Mouse (Mus musculus) retina, postnatal 7 days (tissue): ENCODE data around the gene Trmt112.
"Not testable (repeated sequence)": the region's sequence is repeated elsewhere in the genome, so short reads cannot be mapped to it uniquely, and the experiment has no call there.

ENCODE experiments used
- DNase-seq: peaks from one replicate; pipeline ENCODE4 v3.0.0-alpha.2; 2012; ENCODE audit warnings: low read depth, low spot score

The Trmt112 gene

DNA sequence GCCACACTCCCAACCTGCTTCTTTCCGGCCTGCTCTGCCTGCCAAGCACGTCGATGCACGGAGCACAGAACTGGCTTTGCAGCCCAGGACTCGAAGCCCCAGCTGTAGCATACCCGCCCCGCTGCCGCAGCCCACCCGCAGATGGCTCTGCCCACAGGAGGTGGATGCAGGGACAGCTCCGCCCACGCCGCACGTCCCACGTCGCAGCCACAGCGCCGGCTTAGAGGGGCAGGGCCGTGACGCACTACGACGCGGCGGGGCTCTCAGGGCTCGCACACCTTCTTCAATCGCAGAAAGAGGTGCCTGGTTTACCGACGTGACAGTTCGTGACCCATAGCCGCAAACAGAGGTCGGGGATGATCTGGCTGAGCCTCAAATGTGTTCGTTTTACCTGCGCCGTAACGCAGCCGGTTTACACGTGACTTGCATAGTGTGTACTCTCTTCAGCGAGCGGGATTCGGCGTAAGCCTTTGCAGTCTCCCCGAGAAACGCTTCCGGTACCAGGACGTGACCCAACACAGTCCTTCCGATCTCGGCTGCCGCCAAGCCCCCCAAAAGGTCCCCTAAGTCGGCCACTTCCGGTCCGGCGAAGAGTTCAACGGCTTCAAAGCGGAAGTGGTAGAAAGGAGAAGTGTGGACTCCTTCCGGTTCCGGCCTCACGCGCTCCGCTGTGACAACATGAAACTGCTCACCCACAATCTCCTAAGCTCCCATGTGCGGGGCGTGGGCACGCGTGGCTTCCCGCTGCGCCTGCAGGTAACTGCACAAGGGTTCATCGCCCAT lies at the start of gene Trmt112, which contains the start of gene Prdx5:
Trmt112 (plus strand) TSS at position 192 of the 783 bp plus-strand sequence.
Prdx5 (minus strand) TSS at position 600 of the 783 bp plus-strand sequence.
- DNase-seq = peak; percentile 92

GRCm38 (mm10) chr19:6859971-6860370 lies 49.5 kb upstream of the Trmt112 start:
- no peak for DNase-seq

DNA sequence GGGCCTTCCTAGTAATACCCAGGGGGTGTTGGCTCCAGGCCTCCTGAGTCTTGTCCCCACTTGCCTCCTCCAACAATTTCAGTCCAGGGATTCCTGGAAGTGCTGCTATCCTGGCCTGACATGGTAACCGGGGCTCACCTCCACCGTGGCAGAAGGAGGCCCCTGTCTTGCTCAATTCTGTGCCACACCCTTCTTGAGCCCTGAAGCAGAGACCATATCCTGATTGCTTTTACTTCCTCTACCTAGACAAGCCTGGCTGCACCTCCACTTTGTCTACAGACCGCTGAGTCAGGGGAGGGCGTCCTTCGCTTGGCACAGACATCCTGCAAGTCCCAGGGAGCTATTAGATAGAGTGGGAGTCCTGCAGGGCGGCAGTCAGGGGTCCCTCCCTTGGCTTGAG lies 48.8 kb upstream of the Trmt112 start:
- no peak for DNase-seq

DNA sequence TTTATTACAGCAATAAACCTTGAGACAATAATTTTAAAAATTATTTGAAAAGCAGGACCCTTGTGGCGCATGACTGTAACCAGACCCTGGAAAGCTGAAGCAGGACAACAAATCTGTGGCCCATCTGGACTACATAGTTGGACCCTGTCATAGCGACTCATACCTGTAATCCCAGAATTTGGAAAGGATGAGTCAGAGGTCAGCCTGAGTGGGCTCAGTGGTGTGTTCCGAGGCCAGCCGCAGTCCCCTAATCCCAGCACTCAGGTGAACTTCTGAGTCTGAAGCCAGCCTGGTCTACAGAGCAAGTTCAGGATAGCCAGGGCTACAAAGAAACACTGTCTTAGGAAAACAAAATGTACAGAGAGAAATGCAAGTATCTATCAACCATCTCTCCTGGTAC lies 48.0 kb upstream of the Trmt112 start:
- no peak for DNase-seq

DNA sequence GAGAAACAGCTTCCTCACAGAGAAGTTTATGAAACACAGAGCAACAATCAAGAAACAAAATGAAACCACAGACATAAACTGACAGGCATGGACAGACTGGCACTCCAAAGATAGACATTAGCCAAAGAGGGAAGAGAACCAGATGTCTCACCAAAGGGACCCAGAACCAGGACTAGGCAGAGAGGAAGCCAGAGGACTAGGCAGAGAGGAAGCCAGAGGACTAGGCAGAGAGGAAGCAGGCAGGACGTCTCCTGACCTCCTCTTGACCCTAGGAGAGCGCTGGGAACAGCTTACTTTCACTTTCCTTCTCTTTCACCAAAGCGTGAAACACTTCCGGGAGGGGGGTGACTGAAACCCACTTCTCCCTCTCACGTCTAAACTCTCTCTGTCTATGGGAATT lies 40.1 kb upstream of the Trmt112 start:
- no peak for DNase-seq

- no peak for DNase-seq
Measured at GRCm38 (mm10) chr19:6871574-6872271, 37.8 kb upstream of the Trmt112 start.

DNA sequence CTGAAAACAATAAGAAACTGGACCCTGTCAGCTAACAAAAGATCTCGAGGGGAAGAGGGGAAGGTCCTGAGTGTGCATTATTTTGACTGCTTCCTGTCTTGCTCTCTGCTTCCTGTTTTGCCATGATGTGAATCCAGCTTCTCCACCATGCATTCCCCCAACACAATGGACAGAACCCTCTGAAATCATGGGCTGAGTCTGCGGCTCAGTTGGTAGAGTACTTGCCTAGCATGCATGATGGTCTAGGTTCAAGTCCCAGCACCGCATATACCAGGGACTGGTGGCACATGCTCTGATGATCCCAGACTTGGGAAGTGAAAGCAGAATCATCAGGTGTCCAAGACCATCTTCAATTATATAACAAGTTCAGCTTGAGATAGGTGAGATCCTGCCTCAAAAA lies 36.8 kb upstream of the Trmt112 start:
- no peak for DNase-seq

DNA sequence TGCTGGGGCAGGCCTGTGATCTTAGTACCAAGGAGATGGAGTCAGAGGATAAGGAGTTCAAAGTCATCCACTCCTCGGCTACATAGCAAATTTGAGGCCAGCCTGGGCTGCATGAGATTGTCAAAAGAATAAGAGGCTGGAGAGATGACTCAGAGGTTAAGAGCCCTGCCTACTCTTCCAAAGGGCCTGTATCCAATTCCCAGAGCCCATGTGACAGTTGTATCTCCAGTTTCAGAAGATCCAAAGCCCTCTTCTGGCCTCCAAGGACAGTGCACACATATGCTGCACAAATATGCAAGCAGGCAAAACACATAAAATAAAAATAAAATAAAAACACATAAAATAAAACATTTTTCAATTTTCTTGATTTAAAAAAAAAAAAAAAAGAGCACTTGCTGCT lies 35.2 kb upstream of the Trmt112 start:
- no peak for DNase-seq

DNA sequence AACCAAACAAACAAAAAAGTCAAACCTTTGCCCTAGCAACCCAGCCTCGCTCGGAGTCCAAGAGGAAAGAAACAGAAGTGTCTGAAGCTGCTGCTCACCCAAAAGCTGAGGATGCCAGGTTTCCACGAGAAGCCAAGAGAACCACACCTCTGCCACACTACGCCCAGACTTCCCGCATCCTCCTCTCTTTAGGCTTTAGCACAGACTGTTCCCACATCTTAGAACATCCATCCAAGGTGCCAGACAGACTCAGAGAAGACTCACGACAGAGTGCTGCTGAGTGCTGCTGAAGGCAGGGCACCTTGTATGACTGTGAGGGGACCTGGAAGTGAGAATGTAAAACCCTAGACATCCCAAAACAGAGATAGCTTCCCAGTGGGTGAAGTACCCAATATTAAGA lies 33.7 kb upstream of the Trmt112 start:
- no peak for DNase-seq

GRCm38 (mm10) chr19:6876799-6877198 lies 32.7 kb upstream of the Trmt112 start:
- DNase-seq = no peak

DNA sequence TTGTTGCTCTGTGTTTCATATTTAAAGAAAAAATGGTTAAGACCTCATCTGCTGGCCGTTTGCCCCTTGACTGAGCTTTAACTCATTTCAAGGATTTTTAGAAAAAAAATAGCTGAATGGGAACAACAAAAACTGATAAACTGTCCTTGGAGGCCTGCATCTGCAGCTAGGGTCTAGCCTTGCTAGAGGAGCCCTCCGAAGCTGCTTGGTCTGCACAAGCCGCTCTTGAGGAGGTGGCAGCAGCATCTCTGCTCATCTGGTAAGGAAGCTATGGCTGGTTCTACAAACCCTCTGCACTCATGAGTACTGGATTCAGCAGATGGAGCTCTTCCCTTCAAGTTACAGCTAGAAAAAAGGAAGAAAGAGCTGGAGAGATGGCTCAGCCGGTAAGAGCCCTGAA lies 31.5 kb upstream of the Trmt112 start:
- DNase-seq = no peak

- no peak for DNase-seq
Measured at GRCm38 (mm10) chr19:6892512-6892911, 17.0 kb upstream of the Trmt112 start.

DNA sequence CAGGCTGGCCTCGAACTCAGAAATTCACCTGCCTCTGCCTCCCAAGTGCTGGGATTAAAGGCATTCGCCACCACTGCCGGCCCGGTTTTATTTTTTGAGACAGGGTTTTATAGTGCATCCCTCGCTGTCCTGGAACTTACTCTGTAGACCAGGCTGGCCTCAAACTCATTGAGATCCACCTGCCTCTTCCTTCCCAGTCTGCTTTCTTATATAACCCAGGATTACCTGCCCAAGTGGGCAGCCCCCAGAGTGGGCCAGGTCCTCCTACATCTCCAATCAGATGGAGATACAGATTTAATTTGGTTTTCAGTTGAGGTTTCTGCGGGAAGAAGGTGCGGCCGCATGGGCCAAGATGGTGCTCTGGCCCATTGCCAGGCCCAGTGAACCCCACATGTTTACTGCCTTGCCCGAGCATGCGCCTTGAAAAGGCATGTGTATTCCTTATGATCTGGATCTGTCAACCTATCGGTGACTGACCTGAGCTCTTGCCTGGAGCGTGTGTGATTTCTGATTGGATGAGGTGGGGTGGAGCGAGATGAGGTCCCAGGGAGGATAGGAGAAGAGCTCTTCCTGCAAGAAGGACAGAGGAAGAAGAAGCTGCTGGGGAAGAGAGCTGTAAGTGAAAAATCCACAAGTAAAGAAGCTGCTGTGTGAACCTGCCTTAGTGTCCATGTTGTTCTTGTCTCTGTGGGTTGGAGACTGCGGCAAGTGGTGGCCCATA lies 15.6 kb upstream of the Trmt112 start:
- no peak for DNase-seq

DNA sequence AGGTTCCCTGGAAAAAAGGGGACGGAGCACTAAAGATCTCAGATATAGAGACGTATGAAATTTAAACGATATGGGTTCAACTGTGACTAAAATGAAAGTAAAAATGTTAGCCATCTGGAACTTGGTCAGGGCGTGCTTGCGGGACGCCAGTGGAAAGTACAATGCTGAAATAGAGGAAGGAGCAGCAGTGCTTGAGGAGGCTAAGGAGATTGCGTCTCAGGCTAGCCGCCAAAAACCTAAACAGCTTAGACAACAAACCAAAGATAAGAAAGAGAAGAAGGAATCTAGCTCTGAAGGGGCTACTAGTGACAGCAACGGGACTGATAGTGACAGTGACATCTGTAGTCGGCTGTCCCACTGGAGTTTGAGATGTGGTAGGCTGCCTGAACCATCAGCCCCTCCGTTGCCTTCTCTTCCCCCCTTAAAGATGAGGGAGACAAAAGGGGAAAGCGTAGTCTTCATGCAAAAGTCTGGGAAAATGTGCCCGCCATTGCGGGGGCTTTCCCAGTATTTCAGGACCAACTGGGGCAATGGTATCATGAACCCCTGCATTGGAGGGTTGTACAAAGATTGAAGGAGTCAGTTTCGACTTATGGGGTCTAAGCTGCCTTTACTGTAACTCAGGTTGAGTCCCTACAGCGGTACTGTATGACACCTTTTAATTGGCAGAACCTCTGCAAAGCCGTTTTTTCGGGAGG lies 13.7 kb upstream of the Trmt112 start:
- DNase-seq = not testable (repeated sequence)

DNA sequence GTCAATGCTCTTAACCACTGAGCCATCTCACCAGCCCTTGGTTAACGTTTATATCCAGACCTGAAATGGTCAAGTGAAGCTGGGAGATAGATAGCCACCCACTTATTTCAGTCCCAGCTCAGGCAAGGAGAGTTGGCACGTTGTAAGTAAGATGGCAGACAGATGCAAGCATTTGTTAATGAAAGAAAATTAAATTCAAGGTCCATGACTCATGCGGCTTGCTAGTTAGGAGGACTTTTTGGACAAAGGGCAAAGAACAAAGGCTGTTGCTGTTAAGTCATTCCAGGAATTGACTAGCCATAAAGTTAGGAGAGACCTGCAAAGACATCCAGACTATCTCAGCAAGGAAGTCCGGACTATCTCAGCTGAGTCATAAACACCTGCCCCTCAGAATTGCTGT lies 9.9 kb upstream of the Trmt112 start:
- no peak for DNase-seq

DNA sequence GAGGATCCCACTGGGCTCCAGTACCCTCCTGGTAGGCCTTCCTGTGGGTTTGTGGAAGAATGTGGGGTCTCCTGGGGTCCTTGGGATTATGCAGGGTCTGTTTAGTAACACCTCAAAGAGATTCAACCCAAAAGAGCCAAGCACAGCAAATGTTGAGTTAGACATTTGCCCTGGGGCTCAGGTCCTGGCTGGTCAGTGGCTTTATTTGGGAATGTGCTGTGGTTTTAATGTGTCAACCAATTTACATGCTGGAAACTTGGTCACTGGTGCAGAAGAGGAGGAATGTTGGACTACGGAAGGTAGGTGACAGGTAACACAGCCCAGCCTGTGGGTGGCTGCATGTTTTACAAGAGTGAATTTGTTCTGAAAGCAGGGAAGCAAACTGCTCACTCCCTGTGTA lies 6.5 kb upstream of the Trmt112 start:
- no peak for DNase-seq

- no peak for DNase-seq
Measured at GRCm38 (mm10) chr19:6904846-6905245, 4.7 kb upstream of the Trmt112 start.

DNA sequence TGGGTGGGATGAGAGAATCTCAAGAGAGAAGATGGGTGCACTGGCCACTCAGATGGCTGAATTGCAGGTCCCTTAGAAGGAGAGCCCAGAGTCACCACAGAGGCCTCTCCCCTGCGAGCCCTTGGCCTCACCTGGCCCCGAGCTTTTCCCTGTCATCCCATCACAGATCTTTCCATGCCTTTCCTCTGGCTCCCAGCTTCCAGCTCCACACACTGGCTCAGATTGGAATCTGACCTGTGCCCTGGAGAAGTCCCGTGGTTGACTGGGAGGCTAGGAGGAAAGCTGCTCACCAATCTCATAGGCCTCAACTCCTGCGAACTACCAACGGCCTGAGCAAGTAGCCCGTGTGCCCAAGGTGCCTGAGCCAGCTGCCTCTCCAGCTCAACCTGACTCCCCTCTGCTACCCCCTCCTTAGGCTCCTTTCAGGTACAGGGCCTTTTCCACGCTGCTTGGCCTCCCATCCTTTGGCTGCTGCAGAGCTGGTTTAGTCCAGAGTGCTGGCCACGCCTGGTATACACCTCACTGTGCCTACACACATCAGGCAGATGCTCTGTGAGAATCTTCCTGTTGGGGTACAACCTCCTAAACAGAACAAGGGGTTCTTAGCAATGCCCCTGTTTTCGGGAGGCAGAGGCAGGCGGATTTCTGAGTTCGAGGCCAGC lies 3.9 kb upstream of the Trmt112 start:
- DNase-seq = no peak

DNA sequence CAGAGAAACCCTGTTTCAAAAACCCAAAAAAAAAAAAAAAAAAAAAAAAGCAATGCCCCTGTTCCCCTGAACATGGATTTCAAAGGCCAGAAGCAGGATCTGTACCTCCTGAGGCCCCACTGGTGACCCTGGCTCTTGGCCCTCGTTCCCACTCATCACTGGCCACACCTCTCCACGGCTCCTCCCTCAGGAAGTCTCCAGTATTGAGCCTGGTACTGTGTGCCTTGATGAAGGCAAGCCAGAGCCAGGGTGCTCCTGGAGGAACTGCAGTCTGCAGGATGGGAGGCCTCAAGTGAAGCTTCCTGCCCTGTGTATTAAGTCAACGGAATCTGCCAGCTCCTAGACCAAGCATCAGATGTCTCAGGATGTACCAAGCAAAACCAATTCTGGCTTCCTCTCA lies 3.3 kb upstream of the Trmt112 start:
- no peak for DNase-seq

GRCm38 (mm10) chr19:6907094-6907493 lies 2.4 kb upstream of the Trmt112 start:
- no peak for DNase-seq

DNA sequence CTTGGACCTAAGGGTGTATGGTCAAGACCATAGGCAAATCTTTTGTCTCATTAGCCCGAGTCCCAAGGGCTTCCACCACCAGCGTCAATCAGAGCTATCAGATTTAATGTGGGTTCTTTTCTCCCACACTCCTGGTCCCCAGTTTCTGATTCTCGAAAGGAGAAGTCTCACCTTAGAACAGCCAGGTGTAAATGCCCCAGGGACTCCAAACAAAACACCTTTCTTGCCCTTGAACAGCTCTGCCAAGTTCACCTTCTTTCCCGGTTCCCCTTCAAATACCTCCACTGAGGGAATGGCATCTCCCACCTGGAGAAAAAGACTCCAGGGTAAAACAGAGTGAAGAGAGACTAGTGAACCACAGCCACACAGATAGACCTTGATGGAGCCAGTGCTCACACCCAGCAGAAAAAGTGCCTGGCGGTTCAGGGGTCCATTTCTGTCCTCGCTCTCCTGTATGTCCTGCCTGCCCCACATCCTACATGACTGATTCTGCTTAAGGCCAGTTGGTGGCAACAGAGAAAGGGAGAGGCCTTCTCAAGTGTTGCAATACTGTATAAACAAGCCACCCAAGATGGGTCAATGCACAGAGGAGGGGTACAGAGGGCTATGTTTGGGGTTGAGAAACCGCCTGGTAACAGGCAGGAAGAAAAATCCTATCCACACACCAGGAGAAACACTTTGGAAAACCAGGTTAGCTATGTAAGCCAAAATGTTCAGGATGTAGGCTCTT lies 1.5 kb upstream of the Trmt112 start:
- DNase-seq = no peak
